Mouse (Mus musculus) thymus, adult 2 months (tissue): ENCODE results near the gene Saysd1.

Experiments used
- CTCF ChIP-seq: fragments of 200-500 bp; IDR thresholded peaks from 2 replicates; pipeline ENCODE4 v1.5.1; 2012; ENCODE audit warnings: mild to moderate bottlenecking, control low read depth, low read length, moderate library complexity, borderline replicate concordance; ENCODE audit not compliant: control insufficient read depth, poor library complexity, insufficient read depth; ENCODE audit errors: extremely low read depth
- POLR2A ChIP-seq: fragments of 200-500 bp; IDR thresholded peaks from 2 replicates; pipeline ENCODE4 v1.6.1; 2012; ENCODE audit warnings: mild to moderate bottlenecking, low read length, control low read depth, moderate library complexity; ENCODE audit not compliant: control insufficient read depth, poor library complexity, insufficient read depth; ENCODE audit errors: extremely low read depth

GRCm38 (mm10) chr14:20029606-20030005 lies 108.7 kb downstream of the Saysd1 start:
- TF ChIP-seq POLR2A (no peak), CTCF (no peak)
